Mouse (Mus musculus): Measurements from ENCODE around the gene Abcc5.

DNA sequence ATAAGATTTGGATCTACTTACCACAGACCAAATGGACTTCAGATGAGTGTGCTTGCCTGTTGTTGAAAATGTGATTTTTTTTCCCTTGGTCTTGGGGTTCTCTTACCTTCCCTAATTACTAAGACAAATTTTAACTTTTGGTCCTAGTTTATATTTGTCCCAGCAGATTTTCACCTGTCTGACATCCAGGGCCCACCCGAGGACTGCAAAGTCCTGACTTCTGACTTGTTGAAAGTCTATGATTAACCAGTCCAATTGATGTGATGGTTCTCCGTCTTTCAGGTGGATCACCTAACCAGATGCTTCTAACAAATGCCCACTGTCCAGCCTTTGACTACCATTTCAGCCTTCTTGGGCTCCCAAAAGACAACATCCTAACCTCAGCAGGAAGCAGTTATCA is 44.8 kb upstream of the Abcc5 start:
- TF ChIP-seq CTCF (conservative IDR thresholded peaks at IDR 0.05; ENCODE audit: low read length): no peak
- TF ChIP-seq NANOG (IDR thresholded peaks at IDR 0.05; ENCODE audit: borderline replicate concordance, low read length): no peak
- no peak for TF ChIP-seq POU5F1 (IDR thresholded peaks at IDR 0.05; ENCODE audit: borderline replicate concordance, low read length)

Measured in E14TG2a.4 (cell line).